Mouse (Mus musculus) B cell, adult (primary cell): ENCODE measurements around the gene Mdn1. TPM values are rescaled to one million over a fixed set of nuclear protein-coding genes. Genes with fewer than 3 reads are reported as not detected.

Source experiments
- total RNA-seq: library from RNA; stranded (reverse); gene quantifications from 4 replicates; pipeline ENCODE4 v1.2.4, GENCODE M21; 2023; ENCODE audit not compliant: inconsistent age

Mdn1 gene
- total RNA-seq: 74.5 to 101 TPM (median 78.8 TPM) in 4 replicates

GRCm38 (mm10) chr4:32656918-32657662, at the start of gene Mdn1:
Gene Mdn1, plus strand, starts transcription at chr4:32657119.

GRCm38 (mm10) chr4:32615034-32615881, 41.7 kb upstream of the Mdn1 start, which contains the start of gene Casp8ap2:
Gene Casp8ap2, plus strand, starts transcription at chr4:32615451.

GRCm38 (mm10) chr4:32799966-32800576, 143.2 kb downstream of the Mdn1 start, which contains the start of gene Lyrm2:
Gene Lyrm2, plus strand, starts transcription at chr4:32800253.

Other genes with a start within 250 kb of the Mdn1 start
- 0.27 TPM in 1 of 4 replicates, not detected in the others for gene Gja10, start 54.4 kb upstream of the Mdn1 start, total RNA-seq
- 19.5 to 26.0 TPM (median 23.2 TPM) in 4 replicates for gene Casp8ap2, start 41.7 kb upstream of the Mdn1 start, total RNA-seq
- gene Lyrm2, start 143.1 kb downstream of the Mdn1 start, total RNA-seq: 22.5 to 34.2 TPM (median 32.1 TPM) in 4 replicates